Mouse (Mus musculus) gastrocnemius, adult 8-10 months (tissue): ENCODE results near the gene Pbdc1. TPM values are rescaled to one million over a fixed set of nuclear protein-coding genes. Genes with fewer than 3 reads are reported as not detected.
"Not testable (repeated sequence)": the region's sequence is repeated elsewhere in the genome, so short reads cannot be mapped to it uniquely, and the experiment has no call there.

ENCODE experiments used
- DNase-seq, 2 experiments: peaks; one replicate each; pipeline ENCODE4 v3.0.0; 2022; ENCODE audit warnings: low spot score in 2 of 2
- total RNA-seq, 4 experiments: library from RNA; stranded (reverse); gene quantifications; 2 replicates each; pipeline ENCODE4 v1.2.4; 2022

Pbdc1 gene
- total RNA-seq, result 1 to 10 TPM; 7.2 to 8.2 (median 7.9) TPM

DNA sequence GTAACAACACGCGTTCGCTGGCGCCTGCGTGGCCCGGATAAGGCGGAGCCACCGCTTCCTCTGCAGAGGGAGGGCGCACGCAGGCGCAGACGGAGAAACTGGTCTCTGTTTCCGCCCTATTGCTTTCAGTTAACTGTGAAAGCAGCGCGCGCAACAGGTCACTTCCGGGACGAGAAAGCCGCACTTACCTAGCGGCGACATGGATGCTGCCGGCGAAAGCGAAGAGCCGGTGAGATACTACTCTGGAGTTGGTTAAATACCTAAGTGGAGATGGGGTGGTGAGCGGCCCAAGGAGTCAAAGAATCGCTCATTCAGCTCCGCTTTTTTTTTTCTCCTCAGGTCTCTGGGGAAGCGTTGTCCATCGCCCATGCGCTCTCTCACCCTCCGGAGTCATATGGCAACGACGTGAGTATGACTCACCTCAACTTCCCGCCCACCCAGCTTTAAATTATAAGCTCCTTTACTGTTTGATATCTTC is at the start of gene Pbdc1:
Gene Pbdc1, plus strand, starts transcription at position 142 of the 478 bp plus-strand sequence.
- peak; percentile 66 to 90 for DNase-seq

DNA sequence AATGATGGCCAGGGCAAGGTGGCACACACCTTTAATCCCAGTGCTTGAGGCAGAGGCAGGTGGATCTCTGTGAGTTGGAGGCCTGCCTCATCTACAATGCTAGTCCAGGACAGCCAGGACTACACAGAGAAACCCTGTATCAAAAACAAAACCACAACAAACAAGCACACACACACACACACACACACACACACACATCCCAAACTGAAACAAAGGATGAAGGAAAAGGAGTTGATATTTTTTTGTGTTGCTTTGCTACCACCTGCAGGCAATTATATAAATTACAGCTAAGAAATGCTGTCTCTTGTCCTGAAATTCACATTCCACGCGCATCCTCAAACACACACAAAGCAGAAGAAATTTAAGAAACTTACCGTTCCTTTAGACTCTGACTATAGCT is 41.9 kb upstream of the Pbdc1 start:
- DNase-seq, result no peak

DNA sequence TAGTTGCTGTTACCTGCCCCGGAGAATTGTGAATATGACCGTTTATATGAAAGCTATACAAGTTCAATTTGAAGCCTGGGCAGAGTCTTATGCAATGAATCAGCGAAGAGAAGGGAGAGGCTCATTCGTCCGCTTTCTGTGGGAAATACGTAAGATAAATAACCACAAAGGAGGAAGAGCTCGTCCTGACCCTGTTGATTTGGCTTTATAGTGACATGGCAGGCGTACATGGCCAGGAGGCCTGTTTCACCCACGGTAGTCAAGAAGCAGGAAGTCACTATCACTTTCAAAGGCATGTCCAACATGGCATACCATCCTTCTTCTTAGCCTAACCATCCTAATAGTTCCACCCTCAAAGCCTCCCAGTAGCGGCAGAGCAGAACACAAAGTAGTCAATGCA is 15.3 kb upstream of the Pbdc1 start:
- no peak for DNase-seq

DNA sequence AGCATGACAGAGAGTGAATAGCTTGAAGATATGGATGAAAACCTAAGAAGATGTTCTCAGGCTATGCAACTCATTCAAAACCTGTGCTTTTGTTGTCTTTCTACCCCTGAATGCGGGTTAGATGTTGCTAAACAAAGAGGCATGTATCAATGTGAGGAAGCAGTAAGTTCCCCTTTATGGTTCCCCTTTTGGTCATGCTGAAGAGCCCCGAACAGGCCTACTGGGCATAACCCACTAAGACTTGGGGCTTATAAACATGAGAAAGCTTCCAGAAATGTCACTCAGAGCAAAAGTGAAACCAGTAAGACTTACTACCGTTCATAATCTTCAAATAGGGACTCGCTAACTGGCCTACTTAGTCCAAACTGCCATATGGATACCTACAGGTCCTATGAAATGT is 14.8 kb upstream of the Pbdc1 start:
- DNase-seq, result no peak

DNA sequence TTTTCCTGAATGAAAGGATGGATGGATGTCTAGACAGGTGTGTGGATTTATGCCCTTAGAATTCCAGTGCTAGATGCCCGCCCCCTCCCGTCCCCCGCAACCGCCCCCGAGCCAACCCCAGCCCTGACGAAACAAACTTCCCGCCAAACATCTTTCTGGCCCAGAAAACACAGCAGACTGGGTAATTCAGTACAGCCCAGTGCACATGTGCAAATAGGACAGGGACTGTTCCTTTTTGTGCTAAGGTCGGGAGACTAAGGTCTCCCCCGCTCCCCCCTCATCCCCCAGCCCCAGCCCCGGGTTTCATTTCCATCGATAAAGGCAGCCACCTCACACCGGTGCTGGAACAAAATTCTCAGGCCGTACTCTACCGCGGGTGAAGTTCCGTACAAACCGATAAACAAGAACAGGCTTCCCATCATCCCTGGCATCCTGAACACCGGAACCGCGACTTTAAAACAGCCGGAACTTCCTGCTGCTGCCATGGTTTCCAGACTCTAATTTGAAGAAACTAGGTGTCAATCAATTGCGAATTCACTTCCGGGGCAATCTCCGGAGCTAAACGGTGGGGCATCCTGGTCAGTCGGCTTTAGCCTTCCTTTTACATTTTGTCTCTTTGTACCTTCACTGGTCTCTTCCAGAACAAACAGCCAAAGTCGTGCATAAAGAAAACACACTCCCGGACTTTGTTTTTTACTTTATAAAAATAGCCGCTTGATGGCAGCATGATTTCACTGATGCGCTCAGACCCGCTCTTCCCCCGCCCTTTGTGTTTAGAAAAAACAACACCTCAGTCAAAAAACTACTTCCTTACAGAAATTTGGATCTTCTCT is 9.7 kb upstream of the Pbdc1 start:
- DNase-seq, result peak; percentile 45 to 74

DNA sequence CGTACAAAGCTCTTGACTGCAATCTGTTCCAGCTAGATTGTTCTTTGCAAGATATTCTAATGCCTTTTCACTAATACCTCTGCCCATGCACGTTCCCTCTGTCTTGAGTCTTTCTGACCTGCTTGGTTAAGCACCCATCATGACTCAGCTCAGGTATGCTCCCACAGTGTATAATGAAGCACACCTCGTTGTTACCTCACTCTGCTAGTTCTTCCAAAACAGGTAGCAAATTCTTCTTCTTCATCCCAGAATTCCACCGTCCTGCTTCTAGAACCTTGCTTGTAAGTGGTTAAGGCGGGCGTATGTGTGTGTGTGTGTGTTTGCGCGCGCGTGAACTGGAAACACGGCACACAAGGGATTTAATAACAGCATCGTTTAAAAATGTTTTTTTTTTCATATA is 405 bp upstream of the Pbdc1 start:
- no peak for DNase-seq

DNA sequence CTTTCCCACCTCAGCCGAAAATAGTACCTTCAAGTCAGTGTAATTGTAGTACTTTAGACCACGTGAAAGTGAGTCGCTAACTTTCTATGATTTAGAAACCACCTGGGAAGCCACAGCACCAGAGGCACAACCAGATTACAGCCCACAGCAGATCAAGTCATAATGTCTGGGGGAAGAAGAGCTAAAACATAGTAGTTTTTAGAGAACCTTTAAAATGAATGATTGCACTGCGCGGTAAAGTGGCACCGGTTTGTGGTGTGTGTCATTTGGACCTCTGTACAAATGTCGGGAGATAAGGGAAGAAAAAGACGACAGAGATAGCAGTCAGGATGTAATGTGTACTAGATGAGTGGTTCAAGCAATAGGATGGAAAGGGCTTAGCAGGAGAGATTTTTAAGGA is 540 bp downstream of the Pbdc1 start:
- DNase-seq, result no peak

DNA sequence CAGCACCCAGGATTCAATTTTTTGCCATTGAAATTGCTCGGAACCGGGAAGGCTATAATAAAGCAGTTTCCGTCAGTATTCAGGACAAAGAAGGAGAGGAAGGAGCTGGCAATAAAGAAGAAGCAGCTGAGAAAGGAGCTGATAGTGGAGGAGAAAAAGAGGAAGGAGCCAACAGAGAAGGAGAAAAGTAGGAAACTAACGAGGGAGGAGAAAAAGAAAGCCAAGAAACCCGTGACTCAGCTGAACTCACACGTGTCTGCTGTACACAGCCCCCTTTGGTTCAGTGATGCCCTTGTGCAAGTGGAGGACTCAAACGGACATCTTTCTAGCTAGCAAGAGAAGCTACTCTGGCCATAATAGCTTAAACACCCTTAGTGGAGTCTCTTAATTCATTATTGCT is 3.5 kb downstream of the Pbdc1 start:
- not testable (repeated sequence) for DNase-seq

DNA sequence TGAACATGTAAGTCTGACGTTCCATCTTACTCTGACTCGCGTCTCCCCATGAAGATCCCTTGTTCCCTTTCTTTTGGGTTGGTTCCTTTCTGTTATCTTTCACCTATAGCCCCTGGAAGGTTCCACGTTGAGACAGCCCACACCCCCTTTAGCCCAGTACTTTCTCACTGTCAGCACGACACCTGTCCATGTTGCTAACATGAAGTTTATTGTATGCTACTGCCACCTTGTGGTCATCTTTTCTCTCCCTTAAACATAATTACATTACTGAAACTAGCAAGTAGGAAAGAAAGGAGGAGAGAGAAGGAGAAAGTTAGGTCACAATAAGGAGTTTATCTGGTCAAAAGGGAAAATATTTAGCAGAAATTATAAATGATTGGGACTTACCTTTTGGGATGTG is 24.6 kb downstream of the Pbdc1 start:
- no peak for DNase-seq

DNA sequence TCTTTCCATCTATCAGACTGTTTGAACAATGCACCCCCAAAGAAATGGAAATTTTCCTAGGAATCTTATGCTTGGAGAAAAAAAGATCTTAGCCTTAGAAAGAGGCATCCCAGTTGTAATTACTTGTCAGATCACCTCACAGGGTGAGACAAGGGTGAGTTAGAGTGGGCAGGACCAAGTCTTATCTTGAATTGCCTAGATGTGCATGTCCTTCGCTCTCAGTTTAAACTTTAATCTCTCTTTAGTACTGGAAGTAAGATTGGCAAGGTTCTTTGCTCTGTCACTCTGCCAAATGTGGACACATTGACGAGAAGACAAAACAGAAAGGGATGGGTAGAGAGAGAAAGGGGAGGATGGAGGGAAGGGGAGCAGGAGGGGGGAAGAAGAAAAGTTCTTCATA is 35.4 kb downstream of the Pbdc1 start:
- no peak for DNase-seq

DNA sequence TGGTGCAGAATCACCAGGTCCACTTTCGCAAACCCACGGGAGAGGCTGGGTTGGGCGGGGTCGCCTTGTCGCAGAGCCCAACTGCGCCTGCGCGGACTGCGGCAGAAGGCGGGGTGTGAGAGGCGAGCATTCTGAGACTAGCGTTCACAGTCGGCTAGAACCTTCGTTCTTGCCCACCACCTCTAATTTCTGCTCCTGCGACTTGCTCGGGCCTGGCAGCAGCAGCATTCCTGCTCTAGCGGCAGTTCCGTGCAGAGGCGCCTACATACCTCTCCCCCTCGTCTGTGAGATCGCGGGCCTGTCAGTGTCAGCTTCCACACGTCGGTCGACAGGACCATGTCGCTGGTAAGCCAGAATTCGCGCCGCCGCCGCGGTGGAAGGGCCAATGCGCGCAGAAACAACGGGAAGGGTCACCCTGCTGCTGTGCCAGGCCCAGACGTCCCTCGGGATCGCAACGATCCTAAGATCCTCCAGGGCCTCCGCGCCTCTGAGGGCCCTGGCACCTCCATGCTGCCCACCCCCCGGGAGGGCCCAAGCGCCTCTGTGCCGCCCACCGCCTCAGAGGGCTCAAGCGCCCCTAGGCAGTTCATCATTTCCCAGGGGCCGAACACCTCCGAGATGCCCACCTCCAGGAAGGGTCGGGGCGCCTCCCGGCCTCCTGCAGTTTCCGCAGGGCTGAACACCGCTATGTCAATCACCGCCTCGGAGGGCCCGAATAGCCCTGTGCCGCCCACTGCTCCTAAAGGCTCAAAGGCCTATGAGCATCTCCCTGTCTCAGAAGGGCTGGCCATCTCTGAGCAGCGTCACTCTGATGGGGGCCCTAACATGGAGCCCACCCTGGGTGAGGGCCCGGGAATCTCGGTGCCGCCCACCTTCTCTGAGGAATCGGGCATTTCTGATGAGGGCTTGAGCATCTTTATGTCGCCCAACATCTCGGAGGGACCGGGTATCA is 41.0 kb downstream of the Pbdc1 start, which contains the start of gene Magee1:
Gene Magee1, plus strand, starts transcription at position 104 of the 952 bp plus-strand sequence.
- peak; percentile 16 to 48 for DNase-seq

DNA sequence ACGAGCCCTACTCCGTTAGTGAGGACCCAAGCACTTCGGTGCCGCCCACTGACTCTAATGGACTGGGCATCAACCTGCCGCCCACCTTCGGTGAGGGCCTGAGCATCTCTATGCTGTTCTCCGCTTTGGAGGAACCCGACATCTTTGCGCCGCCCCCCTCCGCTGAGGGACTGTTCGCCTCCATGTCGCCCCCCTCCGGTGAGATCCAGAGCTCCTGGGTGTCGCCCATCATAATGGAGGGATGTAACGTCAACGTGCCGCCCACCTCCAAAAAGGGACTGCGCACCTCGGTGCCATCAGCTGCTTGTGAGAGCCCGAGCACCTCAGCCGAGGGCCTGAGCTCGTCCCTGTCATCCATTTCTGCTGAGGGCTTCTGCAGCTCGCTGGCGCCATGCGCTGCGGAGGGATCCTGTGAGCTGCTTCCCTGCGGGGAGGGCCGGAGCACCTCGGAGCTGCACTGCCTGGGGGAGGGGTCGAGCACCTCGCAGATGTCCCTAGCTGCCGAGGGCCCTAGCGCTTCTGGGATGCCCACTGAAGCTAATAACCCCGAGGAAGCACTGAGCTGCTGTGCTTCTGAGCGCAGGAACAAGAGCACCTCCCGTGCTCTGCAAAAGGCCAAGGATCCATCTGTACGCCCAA is 41.8 kb downstream of the Pbdc1 start:
- peak; percentile 17 to 28 for DNase-seq

DNA sequence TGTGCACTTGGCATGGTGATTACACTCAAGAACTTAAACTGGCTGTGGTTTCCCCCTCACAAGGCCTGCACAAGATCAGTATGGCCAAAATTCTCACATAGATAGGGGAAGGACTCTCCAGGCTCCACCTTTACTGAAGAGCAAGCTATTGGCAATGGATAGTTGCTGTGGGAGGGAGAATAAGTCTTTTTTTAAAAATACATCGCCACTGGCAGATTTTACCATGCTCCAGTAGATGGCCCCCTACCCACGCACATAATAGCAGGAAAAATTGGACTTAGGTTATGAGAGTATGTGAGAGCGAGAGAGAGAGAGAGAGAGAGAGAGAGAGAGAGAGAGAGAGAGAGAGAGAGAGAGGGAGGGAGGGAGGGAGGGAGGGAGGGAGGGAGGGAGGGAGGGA is 45.3 kb downstream of the Pbdc1 start:
- DNase-seq, result no peak

DNA sequence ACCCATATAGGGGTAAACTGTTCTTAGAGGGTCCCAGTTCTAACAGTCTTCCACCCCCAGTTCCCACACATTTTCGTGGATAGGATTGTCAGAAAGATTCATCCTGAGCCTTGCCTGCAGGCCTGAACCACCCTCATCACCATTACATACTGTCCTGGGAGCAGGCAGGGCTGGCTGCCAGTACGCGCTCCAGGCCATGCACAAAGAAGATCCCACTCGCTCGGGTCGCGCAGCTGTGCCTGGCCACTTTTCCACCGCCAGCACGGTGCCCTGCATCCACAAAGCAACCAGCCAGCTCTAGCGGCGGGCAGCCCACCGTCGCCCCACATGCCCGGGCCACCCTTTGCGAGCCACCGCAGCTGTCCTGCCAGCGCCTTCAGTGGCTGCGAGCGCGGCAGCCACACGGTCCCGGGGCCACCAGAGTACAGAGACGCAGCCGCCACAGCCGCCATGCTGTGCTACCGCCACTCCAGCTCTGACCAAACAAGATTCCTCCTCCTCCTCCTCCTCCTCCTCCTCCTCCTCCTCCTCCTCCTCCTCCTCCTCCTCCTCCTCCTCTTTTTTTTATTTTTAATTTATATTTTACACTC is 72.4 kb downstream of the Pbdc1 start:
- DNase-seq, result no peak

DNA sequence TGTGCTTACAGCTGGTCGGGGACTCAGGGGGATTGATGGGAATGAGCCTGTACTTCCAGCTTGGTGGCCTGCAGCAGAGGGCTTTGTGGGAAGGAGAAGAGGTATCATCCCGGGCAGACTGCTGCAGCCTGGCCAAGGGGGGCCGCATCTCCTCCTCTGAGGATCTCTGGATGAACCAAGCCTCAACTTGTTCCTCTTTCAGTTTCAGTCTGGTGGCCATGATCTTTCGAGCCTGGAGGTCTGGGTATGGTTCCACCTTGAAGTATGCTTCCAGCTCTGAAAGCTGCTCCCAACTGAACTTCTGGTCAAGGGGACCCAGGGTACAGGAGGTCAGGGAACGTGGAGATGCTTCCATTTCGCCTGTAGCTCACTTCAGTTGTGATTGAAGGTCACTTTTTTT is 85.5 kb downstream of the Pbdc1 start:
- not testable (repeated sequence) for DNase-seq

Other genes starting within 250 kb of the Pbdc1 start
- not detected for gene Magee2, start 222.5 kb upstream of the Pbdc1 start, total RNA-seq
- 1 to 10 TPM in 2 of 4 experiments, under 1 TPM in 2; 0.58 to 1.5 (median 1.0) TPM for gene Magee1, start 40.6 kb downstream of the Pbdc1 start, total RNA-seq